Mouse (Mus musculus) kidney, adult 11 months (tissue): ENCODE measurements around the gene Trim54.
A peak's percentile ranks its signal among the peaks of the same experiment; 100 is the strongest.

Experiments
- DNase-seq: peaks from one replicate; pipeline ENCODE4 v3.0.0; 2022

Trim54 gene

GRCm38 (mm10) chr5:31108000-31108490, 8.5 kb upstream of the Trim54 start, which contains the start of gene Slc30a3:
TSS of gene Slc30a3 (minus strand) at chr5:31108237.
- DNase-seq = no peak

- no peak for DNase-seq
Measured at GRCm38 (mm10) chr5:31110781-31111180, 5.7 kb upstream of the Trim54 start.

- DNase-seq = no peak
Measured at GRCm38 (mm10) chr5:31116912-31117311, 400 bp downstream of the Trim54 start.

- DNase-seq = no peak
Measured at GRCm38 (mm10) chr5:31121111-31121510, 4.6 kb downstream of the Trim54 start.

GRCm38 (mm10) chr5:31123481-31123880, 7.0 kb downstream of the Trim54 start:
- DNase-seq = no peak

- DNase-seq = no peak
Measured at GRCm38 (mm10) chr5:31126050-31126449, 9.5 kb downstream of the Trim54 start.

- no peak for DNase-seq
Measured at GRCm38 (mm10) chr5:31136730-31137424, 20.4 kb downstream of the Trim54 start.

GRCm38 (mm10) chr5:31137658-31138057, 21.1 kb downstream of the Trim54 start:
- no peak for DNase-seq

- no peak for DNase-seq
Measured at GRCm38 (mm10) chr5:31138241-31138967, 21.9 kb downstream of the Trim54 start, which contains the start of gene Ucn. TSS of gene Ucn (minus strand) at chr5:31138829.

GRCm38 (mm10) chr5:31138968-31139425, 22.5 kb downstream of the Trim54 start:
- no peak for DNase-seq

GRCm38 (mm10) chr5:31149781-31150180, 33.3 kb downstream of the Trim54 start:
- no peak for DNase-seq

GRCm38 (mm10) chr5:31151746-31152145, 35.2 kb downstream of the Trim54 start:
- DNase-seq = no peak

- no peak for DNase-seq
Measured at GRCm38 (mm10) chr5:31153516-31154151, 37.1 kb downstream of the Trim54 start.

- peak; percentile 93 for DNase-seq
Measured at GRCm38 (mm10) chr5:31154152-31154553, 37.6 kb downstream of the Trim54 start, which contains the start of gene Mpv17. TSS of gene Mpv17 (minus strand) at chr5:31154251.

- DNase-seq = no peak
Measured at GRCm38 (mm10) chr5:31162462-31162861, 46.0 kb downstream of the Trim54 start.

GRCm38 (mm10) chr5:31164878-31165277, 48.4 kb downstream of the Trim54 start:
- no peak for DNase-seq

- no peak for DNase-seq
Measured at GRCm38 (mm10) chr5:31168630-31169029, 52.1 kb downstream of the Trim54 start.

- peak; percentile 48 for DNase-seq
Measured at GRCm38 (mm10) chr5:31179301-31179765, 62.8 kb downstream of the Trim54 start.

GRCm38 (mm10) chr5:31179766-31180630, 63.5 kb downstream of the Trim54 start, which contains the start of the genes Gm29609 and Gtf3c2:
TSS of gene Gm29609 (minus strand) at chr5:31179911.
TSS of gene Gtf3c2 (minus strand) at chr5:31180144.
- DNase-seq = peak; percentile 96

- no peak for DNase-seq
Measured at GRCm38 (mm10) chr5:31181183-31181770, 64.8 kb downstream of the Trim54 start.

GRCm38 (mm10) chr5:31183678-31184077, 67.2 kb downstream of the Trim54 start:
- DNase-seq = no peak
